Mouse (Mus musculus) cerebellum, adult 18-20 months (tissue): ENCODE results near the gene Csnk1d.

ENCODE experiments used
- DNase-seq, 2 experiments: peaks; one replicate each; pipeline ENCODE4 v3.0.0; 2021

Gene Csnk1d

DNA sequence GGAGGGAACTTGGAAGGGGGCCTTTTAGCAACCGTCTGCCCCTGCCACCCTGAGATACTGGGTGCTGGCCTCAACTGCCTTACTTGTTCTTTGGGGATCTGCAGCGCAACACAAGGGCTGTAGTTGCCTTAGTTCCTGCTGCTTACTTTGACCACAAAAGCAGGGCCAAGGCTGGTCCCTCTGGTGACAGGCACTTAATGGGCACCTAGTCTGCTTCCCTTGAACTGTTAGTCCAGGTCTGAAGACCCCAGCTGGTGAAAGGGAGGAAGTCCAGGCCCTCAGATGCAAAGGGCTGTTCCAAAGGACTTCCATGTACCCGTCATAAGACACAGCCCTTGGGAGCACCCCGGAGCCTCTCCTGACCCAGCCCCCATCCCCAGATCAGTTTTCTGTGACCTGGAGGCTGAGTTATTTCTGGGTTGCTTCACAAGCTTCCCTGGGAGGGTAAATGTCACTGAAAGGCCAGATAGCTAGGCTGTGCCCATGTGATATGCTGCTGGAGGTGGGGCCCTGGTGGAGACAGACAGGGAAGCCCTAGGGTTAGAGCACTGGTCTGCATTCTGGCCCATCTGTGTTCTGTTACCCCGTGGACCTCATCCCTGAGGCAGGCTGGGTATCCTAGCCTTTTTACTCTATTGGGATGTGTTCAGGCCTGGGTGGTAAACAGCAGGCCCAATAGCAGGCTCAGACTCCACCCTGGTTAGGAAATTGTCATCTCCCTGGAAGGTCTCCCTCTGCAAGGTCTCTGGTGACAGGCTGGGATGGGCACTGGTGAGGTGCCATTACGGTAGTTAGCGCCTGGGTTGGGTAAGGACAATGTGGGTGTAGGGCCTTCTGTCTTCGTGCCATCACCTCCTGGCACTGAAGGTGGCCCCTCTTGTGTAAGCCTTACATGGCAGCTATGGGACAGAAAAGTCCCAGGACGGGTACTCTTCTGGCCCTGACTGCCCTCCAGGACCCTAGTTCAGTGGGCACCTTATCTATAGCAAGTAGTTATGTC lies 39.1 kb downstream of the Csnk1d start:
- no peak for DNase-seq

DNA sequence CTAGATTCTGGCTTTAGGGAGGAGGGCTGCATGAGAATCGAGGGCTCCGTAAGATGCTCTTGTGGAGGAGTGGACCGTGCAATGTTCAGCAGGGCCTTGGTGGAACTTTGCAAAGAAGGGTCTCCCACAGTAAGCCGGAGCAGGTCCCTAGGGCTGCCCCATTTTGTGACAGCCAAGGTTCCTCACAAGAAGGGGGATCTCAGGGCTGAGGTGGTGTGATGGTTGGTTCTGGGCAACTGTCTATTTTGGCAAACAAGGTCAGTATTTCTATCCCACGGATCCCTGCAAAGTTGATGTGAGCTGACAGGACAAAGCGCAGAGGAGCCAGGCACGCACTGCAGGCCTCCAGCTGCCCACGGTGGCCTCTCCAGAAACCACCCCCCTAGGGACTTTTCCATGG lies 39.9 kb downstream of the Csnk1d start:
- no peak for DNase-seq

DNA sequence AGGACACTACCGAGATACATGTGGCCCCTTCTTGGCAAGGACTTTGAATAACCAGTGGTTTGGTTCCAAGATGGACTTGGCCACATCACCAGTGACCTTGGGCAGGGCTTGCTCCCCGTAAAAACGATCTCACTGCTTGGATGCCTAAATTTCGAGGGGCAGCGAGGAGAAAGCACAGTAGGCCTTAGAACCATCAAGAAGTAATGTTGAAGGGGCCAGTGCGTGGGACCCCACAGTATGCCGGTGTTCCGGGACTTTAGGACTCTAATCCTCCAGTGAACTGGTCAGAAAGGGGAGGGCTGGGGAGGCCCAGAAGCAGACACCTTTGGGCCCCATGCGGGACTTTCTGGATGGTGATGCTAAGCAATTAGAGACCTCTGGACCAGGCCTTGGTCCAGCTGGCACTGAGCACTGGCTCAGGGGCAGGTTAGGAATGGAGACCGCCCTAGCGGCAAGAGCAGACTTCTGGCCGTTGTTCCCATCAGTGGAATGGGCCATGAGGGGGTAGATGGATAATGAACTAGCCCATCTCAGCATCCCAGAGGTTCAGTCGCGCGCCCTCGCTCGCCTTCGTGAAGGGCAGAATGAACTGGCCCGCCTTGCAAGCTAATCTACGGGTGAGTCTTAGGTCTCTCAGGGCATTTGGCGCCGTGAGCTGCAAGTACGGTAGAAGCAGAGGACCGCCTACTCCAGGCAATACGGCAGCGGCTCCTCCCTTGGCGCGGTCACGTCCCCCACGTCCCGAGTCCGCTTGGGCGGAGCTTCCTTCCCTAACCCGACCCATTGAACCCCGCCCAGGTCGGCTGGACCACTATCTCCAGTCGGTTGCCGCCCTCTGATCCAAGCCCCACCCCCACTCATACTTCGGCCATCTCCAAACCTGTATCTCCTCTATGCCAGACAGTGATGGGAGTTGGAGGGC lies 40.6 kb downstream of the Csnk1d start:
- DNase-seq: peak; percentile 85 to 93

DNA sequence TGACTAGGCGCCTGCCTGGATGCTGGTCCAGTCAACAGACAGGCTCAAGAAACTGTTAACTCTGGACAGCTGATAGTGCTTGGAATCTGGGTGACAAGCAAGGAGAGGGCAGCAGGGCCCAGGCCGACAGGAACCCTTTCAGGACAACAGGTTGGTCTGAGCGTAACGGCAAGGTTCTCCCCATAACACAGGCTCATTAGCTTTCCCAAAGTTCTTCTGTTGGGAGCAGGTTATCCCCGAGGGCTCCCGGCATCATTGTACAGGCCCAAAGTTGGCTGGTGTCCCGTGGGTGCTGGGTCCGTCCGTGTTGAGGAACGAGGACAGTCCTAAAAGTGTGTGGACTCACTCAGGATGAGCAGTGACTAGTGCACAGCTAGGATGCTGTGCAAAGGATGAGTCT lies 41.3 kb downstream of the Csnk1d start:
- no peak for DNase-seq

DNA sequence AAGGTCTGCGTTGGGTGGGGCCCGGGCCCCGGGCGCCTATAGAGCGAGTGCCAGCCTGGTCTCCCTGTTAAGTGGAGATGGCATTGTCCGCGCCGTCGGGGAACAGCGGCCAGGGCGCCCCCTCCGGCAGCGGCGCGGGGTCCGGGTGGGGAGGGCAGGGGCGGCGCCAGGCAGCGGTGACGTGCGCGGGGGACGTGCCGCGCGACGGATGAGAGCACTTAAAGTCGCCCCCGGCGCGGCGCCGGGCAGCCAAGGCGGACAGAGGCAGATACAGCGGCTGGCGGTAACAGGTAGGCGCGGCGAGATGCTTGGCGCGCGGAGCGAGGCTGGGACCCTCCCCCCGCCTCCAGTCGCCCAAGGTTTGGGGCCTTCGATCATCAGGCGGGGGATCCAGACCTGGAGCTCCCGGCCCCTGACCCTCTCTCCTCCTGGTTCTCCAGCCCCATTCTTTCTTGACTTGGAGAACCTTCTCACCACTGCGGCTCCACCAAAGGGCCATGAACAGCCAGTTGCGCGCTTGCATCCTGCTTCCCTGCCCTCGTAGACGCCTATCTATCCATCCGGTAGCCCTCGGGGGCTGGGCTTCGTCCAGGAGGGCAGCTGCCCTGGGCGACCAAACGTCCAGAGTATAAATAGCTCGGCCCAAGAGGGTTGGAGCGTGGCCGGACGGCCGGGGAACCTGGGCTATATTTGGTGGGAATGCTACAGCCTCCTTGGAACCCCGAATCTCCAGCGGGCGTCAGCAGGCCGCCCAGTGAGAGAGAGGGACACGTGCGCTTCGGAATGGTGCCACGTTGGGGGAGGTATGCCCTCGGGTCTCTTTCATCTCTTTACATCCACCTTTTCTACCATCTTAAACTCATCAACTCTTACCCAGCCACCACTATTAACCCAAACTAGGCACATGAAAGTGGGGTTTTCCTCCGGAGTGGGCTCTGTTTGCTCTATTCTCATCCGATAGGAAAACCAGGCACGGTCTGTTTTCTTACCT lies 42.0 kb downstream of the Csnk1d start:
- no peak for DNase-seq

DNA sequence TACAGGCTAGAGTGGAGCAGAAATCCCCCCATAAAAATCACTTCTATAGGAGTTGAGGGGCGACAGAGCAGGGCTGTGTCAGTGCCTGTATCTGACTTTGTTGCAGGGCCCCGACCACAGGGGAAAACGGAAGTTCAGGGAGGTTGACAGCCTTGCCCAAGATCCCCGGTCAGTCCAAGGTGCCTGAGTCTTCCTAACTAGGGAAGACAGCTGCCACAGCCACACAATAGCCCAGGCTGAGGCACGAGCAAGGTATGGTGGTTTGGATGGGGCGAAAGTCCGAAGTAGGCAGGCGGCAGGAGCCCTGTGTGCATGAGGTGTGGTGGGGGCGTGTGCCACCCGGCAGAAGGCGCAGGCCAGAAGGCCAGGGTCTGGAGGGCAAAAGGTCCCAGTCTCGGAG lies 42.8 kb downstream of the Csnk1d start, which contains the start of gene Slc16a3:
Gene Slc16a3, plus strand, starts transcription at position 153 of the 400 bp plus-strand sequence.
- DNase-seq: no peak

DNA sequence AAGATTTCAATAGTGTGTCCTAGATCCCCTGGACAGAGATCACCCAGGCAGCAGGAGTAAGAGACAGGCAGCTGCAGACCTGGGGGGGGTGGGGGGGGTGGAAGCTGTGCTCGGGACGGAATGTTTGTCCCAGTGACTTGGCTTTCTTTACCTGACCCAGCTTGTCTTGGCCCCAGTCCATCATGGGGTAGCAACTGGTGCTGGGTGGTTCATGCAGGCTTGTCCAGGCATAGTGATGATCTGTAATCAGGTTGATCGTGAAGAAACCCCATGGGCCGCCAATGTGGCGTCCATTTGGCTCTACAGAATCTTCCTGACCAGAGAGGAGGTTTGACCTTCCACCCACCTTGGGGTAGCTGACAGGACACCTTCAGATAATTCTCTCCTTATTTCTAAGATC lies 45.2 kb downstream of the Csnk1d start:
- no peak for DNase-seq

DNA sequence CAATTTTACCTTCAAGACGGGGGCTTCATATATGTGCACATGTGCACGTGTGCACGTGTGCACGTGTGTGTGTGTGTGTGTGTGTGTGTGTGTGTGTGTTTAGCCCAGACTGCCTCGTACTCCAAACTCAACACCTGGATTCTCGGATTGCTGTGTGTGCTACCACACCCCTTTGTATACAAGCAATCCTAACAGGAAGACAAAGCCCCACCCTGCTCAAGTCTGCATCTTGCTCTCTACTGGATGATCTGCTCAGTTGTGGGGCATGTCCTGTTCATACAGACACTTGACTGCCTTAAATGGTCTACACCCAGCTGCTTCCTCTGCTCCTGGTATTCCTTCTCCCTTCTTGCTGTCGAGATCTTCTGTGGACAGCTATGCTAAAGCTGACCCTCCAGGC lies 45.9 kb downstream of the Csnk1d start:
- no peak for DNase-seq

DNA sequence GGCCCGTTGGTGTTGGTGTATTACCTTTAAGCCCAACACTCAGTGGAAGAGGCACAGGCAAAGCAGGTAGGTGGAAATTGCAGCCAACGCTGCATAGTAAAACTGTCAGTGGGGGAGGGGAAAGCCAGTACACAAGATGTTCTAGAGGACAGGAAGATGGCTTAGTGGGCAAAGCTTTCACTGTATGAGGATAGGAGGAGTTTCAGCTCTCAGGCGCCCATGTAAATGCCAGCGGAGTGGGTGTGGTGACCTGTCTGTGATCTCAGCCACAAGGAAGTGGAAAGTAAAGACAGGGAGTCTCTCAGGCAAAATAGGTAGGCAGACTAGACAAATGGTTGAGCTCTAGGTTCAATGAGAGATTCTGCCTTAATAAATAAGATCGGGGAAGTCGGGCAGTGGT lies 50.2 kb downstream of the Csnk1d start:
- DNase-seq: no peak

DNA sequence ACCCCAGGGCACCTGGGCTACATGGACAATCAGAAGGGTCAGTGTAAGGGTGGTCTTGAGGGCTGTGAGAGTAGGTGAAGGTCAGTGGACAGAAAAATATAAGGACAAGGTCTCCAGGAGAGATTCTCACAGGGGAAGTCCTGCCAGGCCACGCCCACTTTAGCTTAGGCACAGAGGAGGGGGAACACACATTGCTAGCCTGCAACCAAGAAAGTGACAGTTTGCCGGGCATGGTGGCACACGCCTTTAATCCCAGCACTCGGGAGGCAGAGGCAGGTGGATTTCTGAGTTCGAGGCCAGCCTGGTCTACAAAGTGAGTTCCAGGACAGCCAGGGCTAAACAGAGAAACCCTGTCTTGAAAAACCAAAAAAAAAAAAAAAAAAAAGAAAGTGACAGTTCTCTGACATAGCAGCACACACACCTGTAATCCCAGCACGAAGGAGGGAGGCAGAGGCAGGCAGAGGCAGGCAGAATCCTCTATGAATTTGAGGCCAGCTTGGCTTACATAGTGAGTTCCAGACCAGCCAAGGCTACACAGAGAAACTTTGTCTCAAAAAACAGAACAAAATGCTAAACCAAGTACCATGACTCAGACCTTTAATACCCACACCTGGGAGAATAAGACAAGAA lies 51.3 kb downstream of the Csnk1d start:
- DNase-seq: no peak

DNA sequence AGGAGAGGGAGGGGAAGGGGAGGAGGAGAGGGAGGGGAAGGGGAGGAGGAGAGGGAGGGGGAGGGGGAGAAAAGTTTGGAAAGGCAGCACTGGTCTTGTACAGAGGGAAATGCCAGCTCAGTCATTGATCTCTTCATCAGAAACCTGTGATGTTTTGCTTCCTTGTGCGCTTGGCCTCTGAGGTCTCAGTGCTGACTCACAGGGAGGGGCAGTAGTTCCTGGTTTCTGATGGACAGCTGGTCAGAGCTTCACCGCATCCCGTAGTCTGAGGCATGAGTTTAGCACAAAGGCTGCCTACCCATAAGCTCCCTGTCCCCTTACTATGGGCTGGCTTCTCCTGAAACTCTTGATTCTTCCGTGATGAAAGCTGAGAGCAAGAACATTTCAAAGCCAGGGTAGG lies 52.3 kb downstream of the Csnk1d start:
- no peak for DNase-seq

DNA sequence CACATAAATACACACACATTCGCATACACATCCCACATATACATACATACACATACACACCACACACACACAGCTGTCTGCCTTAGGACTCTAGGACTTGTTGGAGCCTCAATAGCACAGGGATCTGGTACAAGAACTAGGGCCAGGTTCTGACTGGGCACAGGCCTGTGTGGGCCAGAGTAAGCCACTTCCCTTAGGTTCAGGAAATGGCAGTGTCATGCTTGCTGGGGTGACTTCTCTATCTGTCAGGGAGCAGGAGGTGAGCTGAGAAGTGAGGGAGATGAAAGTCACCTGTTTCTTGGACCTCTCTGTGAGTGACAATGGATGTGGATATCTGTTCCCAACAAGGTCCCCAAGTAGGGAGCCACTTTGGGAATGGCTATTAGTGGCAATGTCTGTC lies 53.2 kb downstream of the Csnk1d start:
- DNase-seq: no peak

DNA sequence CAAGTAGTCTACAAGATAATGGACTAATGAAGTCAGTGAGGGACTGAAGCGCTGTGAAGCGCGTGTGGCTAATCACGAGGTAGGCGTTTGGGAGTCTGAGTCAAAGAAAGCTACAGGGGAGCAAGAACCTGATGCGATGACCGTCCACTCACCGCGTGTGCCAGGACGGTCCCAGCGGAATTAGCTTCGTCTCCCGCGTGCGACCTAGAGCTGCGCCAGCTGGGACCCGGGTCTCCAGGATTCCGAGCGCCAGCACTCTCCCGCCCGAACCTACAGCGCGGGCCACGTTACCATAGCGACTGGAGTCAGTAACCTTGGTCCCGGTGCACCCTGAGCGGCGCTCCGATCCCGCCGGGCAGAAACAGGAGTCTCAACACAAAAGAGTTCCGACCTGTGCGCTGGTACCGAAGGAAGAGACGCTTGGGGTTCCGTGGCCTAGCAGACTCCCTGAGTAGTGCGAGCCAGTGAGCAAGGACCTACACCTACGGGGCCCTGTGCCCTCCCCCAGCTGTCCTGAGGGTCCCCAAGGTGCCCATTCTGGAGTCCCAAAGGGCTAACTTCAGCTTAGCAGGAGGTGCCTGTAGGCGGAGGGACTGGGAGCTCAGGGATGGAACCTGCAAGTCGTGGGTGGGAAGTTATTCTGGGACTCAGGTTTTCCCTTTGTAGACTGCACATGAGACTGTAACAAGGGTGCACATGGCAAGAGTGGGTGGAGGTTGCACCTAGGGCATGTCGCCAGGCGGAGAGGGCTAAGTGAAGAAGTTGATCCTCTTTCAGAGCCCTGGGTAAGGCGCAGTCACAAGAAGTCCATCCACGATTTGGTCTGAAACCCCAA lies 58.3 kb downstream of the Csnk1d start, which contains the start of gene Ccdc57:
Gene Ccdc57, minus strand, starts transcription at position 309 of the 835 bp plus-strand sequence.
- peak; percentile 87 to 94 for DNase-seq

DNA sequence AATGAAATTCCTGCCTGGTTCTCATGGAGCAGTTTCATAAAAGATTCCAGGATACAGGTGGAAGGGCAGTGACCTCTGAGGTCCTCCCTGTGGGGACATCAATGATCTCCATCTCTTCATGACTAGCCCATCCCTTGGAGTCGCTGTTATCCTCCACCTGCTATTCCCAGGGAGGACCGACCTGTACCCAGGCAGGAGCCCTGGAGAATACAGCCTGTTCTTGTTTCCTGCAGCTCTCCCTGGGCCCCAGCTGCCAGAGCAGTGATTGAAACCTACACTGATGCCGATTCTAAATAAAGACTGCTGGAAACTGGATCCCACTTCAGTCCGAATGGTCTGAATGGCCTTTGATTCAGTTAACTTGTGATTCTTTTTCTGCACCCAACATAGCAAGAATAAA lies 59.7 kb downstream of the Csnk1d start:
- DNase-seq: no peak

DNA sequence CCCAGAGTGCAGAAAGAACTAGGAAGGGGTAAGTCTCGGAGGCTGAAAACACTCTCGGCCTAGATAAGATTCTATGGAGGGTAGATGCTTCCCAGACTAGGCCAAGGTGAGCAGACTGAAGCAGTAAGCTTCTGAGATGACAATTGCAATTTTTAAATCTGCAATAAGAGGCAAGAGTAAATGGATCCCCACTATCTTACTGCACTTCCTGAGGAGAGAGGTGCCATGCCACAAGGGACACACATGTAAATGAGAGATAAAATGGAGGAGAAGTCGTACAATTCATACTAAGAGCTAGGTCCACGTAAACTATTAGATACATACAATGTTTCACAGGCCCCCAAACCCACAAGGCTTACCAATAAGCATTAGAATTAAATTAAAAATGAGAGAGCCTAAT lies 62.7 kb downstream of the Csnk1d start:
- no peak for DNase-seq

DNA sequence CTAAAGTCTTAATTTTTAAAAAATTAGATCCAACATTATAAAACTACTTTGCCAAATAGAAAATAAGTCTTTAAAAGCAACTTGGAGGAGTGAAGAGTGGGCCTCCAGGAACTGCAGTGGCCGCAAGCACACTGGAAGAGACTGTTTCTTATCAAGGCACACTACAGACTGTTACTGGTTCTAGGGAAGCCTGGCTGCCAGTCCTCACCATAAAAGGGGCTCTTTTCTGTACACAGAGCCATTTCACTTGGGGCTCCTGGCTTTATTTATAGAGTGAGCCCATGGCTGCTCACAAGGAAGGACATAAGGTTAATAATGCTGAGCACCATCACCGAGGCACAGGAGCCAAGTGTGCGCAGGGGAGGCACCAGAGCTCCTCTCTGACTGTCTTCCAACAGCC lies 68.6 kb downstream of the Csnk1d start:
- no peak for DNase-seq

DNA sequence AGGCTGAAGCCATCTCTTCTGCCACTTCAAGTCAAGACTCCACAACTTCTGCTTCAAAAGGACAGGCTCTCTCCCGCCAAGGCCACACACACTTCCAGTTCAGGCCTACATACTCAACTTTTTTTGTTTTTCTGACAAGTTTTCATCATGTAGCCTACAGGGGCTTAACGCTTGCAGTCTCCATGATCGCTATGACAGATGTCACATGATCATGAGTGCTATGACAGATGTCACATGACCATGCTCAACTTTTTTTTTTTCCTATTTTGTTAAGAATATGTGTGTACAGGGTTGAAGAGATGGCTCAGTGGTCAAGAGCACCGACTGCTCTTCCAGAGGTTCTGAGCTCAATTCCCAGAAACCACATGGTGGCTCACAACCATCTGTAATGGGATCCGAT lies 73.4 kb downstream of the Csnk1d start:
- DNase-seq: no peak

DNA sequence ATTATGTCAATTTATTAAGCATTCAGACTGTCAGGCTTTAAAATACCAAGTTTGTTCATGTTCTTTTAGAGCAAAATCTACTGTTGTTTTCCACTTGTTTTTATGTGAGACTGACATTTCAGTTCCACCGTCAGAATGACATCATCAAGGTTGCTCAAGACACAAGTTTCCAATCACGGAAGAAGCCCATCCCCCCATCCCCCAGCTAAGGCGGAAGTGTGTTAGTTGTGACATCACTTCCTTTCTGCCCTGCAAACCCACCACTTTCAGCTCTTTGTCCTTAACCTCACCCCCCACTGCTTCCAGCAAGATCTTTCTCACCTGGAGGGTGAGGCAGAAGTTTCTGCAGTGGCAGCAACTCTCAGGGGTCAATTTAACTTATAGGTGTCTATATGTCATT lies 74.7 kb downstream of the Csnk1d start:
- DNase-seq: no peak

DNA sequence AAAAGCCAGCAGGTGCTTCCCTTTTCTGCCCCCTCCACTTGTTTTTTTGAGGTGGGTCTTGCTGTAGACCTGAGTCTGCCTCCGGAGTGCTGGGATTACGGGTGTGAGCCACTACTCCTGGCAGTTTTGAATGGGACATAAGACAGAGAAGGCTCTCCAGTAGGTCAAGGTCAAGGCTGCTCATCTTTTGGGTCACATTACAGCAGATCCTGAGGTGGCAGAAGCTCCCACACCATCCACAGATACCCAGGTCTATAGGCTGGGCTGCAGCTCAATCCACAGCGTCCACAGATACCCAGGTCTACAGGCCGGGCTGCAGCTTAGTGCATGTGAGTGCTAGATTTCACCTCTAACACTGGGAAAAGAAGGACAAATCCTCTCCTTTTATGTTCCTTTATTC lies 77.3 kb downstream of the Csnk1d start:
- no peak for DNase-seq
